Mouse (Mus musculus) lung, postnatal 0 days (tissue): Measurements from ENCODE around the gene Angpt4.

Source experiments
- CTCF ChIP-seq: IDR thresholded peaks from 2 replicates; pipeline ENCODE4 v1.5.1; 2016; ENCODE audit warnings: antibody characterized with exemption, mild to moderate bottlenecking
- EP300 ChIP-seq: IDR thresholded peaks from 2 replicates; pipeline ENCODE4 v1.6.1; 2016; ENCODE audit warnings: antibody characterized with exemption, mild to moderate bottlenecking, control low read depth

GRCm38 (mm10) chr2:151944106-151944505 is 33.1 kb downstream of the Angpt4 start:
- TF ChIP-seq CTCF, result no peak
- no peak for TF ChIP-seq EP300
